Mouse (Mus musculus) thymus, adult 2 months (tissue): ENCODE measurements at regions not wholly inside any gene's neighbourhood (a gene's known extent, or its start where the extent isn't known, plus 50 kb on each side); places are given as distances from the start of the nearest gene placed in this dataset.

ENCODE experiments used
- CTCF ChIP-seq: fragments of 200-500 bp; IDR thresholded peaks from 2 replicates; pipeline ENCODE4 v1.5.1; 2012; ENCODE audit warnings: mild to moderate bottlenecking, control low read depth, low read length, moderate library complexity, borderline replicate concordance; ENCODE audit not compliant: control insufficient read depth, poor library complexity, insufficient read depth; ENCODE audit errors: extremely low read depth
- POLR2A ChIP-seq: fragments of 200-500 bp; IDR thresholded peaks from 2 replicates; pipeline ENCODE4 v1.6.1; 2012; ENCODE audit warnings: mild to moderate bottlenecking, low read length, control low read depth, moderate library complexity; ENCODE audit not compliant: control insufficient read depth, poor library complexity, insufficient read depth; ENCODE audit errors: extremely low read depth

GRCm38 (mm10) chr4:33812338-33812737 is 112.1 kb upstream of the Cnr1 start:
- no peak for TF ChIP-seq CTCF
- no peak for TF ChIP-seq POLR2A
